Mouse (Mus musculus): Measurements from ENCODE around the gene Gm10295. TPM values are rescaled to one million over a fixed set of nuclear protein-coding genes. Genes with fewer than 3 reads are reported as not detected.
A peak's percentile ranks its signal among the peaks of the same experiment; 100 is the strongest.

The Gm10295 gene
- polyA plus RNA-seq, 1 experiment from 2014 or later = not detected

GRCm38 (mm10) chr7:71383341-71384130 lies 32.3 kb upstream of the Gm10295 start:
- 0 out of 2 replicates have a peak overlapping the region, but pooled peaks have one; percentile 15 for H3K4me3 ChIP-seq

GRCm38 (mm10) chr7:71379826-71380825 lies 28.8 kb upstream of the Gm10295 start:
- H3K4me2 ChIP-seq = peak overlapping the region; percentile 51
- WGBS = 14% methylated on average over 18 of the region's 18 CpGs
- H3K4me1 ChIP-seq = peaks cover 70% of the 10 kb centered on the region
- peak overlapping the region; percentile 50; the same call in 1 of the 2 replicates for H3K9ac ChIP-seq
- no peak for ATAC-seq (ENCODE audit: extremely low read depth, insufficient number of reproducible peaks, low FRiP score, low TSS enrichment)
- no peaks in the 10 kb centered on the region for H3K36me3 ChIP-seq
- H3K4me3 ChIP-seq = no peak overlapping the region
- no peaks in the 10 kb centered on the region for H3K27me3 ChIP-seq (replicated peaks)
- H3K9me3 ChIP-seq = no peaks in the 10 kb centered on the region
- peak overlapping the region; percentile 53 for H3K27ac ChIP-seq (replicated peaks)

More at GRCm38 (mm10) chr7:71383341-71384130, 32.3 kb upstream of the Gm10295 start:
- no peak for ATAC-seq (ENCODE audit: extremely low read depth, insufficient number of reproducible peaks, low FRiP score, low TSS enrichment)
- 31% methylated on average over 20 of the region's 20 CpGs for WGBS
- peak overlapping the region; percentile 75 for H3K27ac ChIP-seq (replicated peaks)
- peak overlapping the region; percentile 53 for H3K4me2 ChIP-seq
- H3K4me1 ChIP-seq = peaks cover 74% of the 10 kb centered on the region
- H3K9ac ChIP-seq = peak overlapping the region; percentile 37
- no peaks in the 10 kb centered on the region for H3K9me3 ChIP-seq
- H3K27me3 ChIP-seq (replicated peaks) = no peaks in the 10 kb centered on the region
- no peaks in the 10 kb centered on the region for H3K36me3 ChIP-seq

GRCm38 (mm10) chr7:71378812-71379760 lies 27.8 kb upstream of the Gm10295 start:
- no peak overlapping the region for H3K9ac ChIP-seq
- no peak for ATAC-seq (ENCODE audit: extremely low read depth, insufficient number of reproducible peaks, low FRiP score, low TSS enrichment)
- no peak overlapping the region for H3K4me3 ChIP-seq
- H3K9me3 ChIP-seq = no peaks in the 10 kb centered on the region
- no peak overlapping the region for H3K4me2 ChIP-seq
- no peaks in the 10 kb centered on the region for H3K27me3 ChIP-seq (replicated peaks)
- no peaks in the 10 kb centered on the region for H3K36me3 ChIP-seq
- H3K4me1 ChIP-seq = peaks cover 60% of the 10 kb centered on the region
- H3K27ac ChIP-seq (replicated peaks) = no peak overlapping the region
- WGBS = 64% methylated on average over 18 of the region's 18 CpGs

GRCm38 (mm10) chr7:71377983-71378382 lies 26.7 kb upstream of the Gm10295 start:
- H3K4me2 ChIP-seq = no peak overlapping the region
- no peaks in the 10 kb centered on the region for H3K9me3 ChIP-seq
- H3K36me3 ChIP-seq = no peaks in the 10 kb centered on the region
- no peak overlapping the region for H3K4me3 ChIP-seq
- no peak overlapping the region for H3K9ac ChIP-seq
- no peak for ATAC-seq (ENCODE audit: extremely low read depth, insufficient number of reproducible peaks, low FRiP score, low TSS enrichment)
- peak overlapping the region; percentile 29; the same call in 1 of the 2 replicates for H3K27ac ChIP-seq (replicated peaks)
- H3K4me1 ChIP-seq = peaks cover 49% of the 10 kb centered on the region
- WGBS = 48% methylated on average over 6 of the region's 6 CpGs
- H3K27me3 ChIP-seq (replicated peaks) = no peaks in the 10 kb centered on the region

GRCm38 (mm10) chr7:71374059-71374458 lies 22.8 kb upstream of the Gm10295 start:
- Histone ChIP-seq H3K27me3 (replicated peaks) (no peaks in the 10 kb centered on the region), H3K27ac (replicated peaks) (no peak overlapping the region)
- ATAC-seq (ENCODE audit: extremely low read depth, insufficient number of reproducible peaks, low FRiP score, low TSS enrichment) = no peak

GRCm38 (mm10) chr7:71371916-71372315 lies 20.6 kb upstream of the Gm10295 start:
- 0 out of 2 replicates have a peak overlapping the region, but pooled peaks have one; percentile 70 for H3K27ac ChIP-seq (replicated peaks)
- H3K27me3 ChIP-seq (replicated peaks) = no peaks in the 10 kb centered on the region
- H3K36me3 ChIP-seq = no peaks in the 10 kb centered on the region
- H3K4me3 ChIP-seq = no peak overlapping the region
- H3K9me3 ChIP-seq = no peaks in the 10 kb centered on the region
- no peak for ATAC-seq (ENCODE audit: extremely low read depth, insufficient number of reproducible peaks, low FRiP score, low TSS enrichment)
- 38% methylated on average over 2 of the region's 2 CpGs for WGBS
- no peak overlapping the region for H3K9ac ChIP-seq
- no peak overlapping the region for H3K4me2 ChIP-seq
- H3K4me1 ChIP-seq = peaks cover 21% of the 10 kb centered on the region

More at GRCm38 (mm10) chr7:71374059-71374458, 22.8 kb upstream of the Gm10295 start:
- Histone ChIP-seq H3K4me1 (peaks cover 28% of the 10 kb centered on the region), H3K36me3 (no peaks in the 10 kb centered on the region), H3K9ac (no peak overlapping the region), H3K4me2 (no peak overlapping the region), H3K9me3 (no peaks in the 10 kb centered on the region), H3K4me3 (no peak overlapping the region)
- whole genome bisulfite sequencing = 68% methylated on average over 5 of the region's 5 CpGs

GRCm38 (mm10) chr7:71370746-71371145 lies 19.5 kb upstream of the Gm10295 start:
- Histone ChIP-seq H3K9me3 (no peaks in the 10 kb centered on the region), H3K4me1 (peaks cover 21% of the 10 kb centered on the region), H3K4me2 (no peak overlapping the region), H3K9ac (no peak overlapping the region), H3K36me3 (no peaks in the 10 kb centered on the region), H3K27ac (replicated peaks) (peak overlapping the region; percentile 70), H3K4me3 (no peak overlapping the region), H3K27me3 (replicated peaks) (no peaks in the 10 kb centered on the region)
- ATAC-seq (ENCODE audit: extremely low read depth, insufficient number of reproducible peaks, low FRiP score, low TSS enrichment) = no peak
- 65% methylated on average over 2 of the region's 2 CpGs for WGBS

GRCm38 (mm10) chr7:71370128-71370527 lies 18.8 kb upstream of the Gm10295 start:
- no peaks in the 10 kb centered on the region for H3K9me3 ChIP-seq
- peaks cover 21% of the 10 kb centered on the region for H3K4me1 ChIP-seq
- H3K36me3 ChIP-seq = no peaks in the 10 kb centered on the region
- 66% methylated on average over 3 of the region's 3 CpGs for WGBS
- H3K4me3 ChIP-seq = no peak overlapping the region
- no peak overlapping the region for H3K9ac ChIP-seq
- H3K27me3 ChIP-seq (replicated peaks) = no peaks in the 10 kb centered on the region
- no peak overlapping the region; the same call in none of the 2 replicates for H3K27ac ChIP-seq (replicated peaks)
- ATAC-seq (ENCODE audit: extremely low read depth, insufficient number of reproducible peaks, low FRiP score, low TSS enrichment) = no peak
- H3K4me2 ChIP-seq = no peak overlapping the region

- Histone ChIP-seq H3K9me3 (no peaks in the 10 kb centered on the region), H3K36me3 (no peaks in the 10 kb centered on the region), H3K4me3 (no peak overlapping the region), H3K4me2 (no peak overlapping the region), H3K27ac (replicated peaks) (peak overlapping the region; percentile 54), H3K4me1 (peaks cover 21% of the 10 kb centered on the region), H3K27me3 (replicated peaks) (no peaks in the 10 kb centered on the region), H3K9ac (no peak overlapping the region)
- no peak for ATAC-seq (ENCODE audit: extremely low read depth, insufficient number of reproducible peaks, low FRiP score, low TSS enrichment)
- WGBS = 66% methylated on average over 13 of the region's 13 CpGs
Observed at GRCm38 (mm10) chr7:71368543-71369181, 17.4 kb upstream of the Gm10295 start.

- Histone ChIP-seq H3K4me3 (no peak overlapping the region), H3K4me1 (no peaks in the 10 kb centered on the region), H3K27ac (replicated peaks) (no peak overlapping the region), H3K4me2 (no peak overlapping the region), H3K27me3 (replicated peaks) (no peaks in the 10 kb centered on the region; the same call in 1 of the 2 replicates), H3K9me3 (no peaks in the 10 kb centered on the region), H3K9ac (no peak overlapping the region), H3K36me3 (no peaks in the 10 kb centered on the region)
- no peak for ATAC-seq (ENCODE audit: extremely low read depth, insufficient number of reproducible peaks, low FRiP score, low TSS enrichment)
- WGBS = 68% methylated on average over 5 of the region's 5 CpGs
Observed at GRCm38 (mm10) chr7:71355596-71355995, 4.3 kb upstream of the Gm10295 start.

All from heart, embryonic 13.5 days (tissue).